ENCODE assay signal across 41 mouse cellular contexts in the genomic region with DNA sequence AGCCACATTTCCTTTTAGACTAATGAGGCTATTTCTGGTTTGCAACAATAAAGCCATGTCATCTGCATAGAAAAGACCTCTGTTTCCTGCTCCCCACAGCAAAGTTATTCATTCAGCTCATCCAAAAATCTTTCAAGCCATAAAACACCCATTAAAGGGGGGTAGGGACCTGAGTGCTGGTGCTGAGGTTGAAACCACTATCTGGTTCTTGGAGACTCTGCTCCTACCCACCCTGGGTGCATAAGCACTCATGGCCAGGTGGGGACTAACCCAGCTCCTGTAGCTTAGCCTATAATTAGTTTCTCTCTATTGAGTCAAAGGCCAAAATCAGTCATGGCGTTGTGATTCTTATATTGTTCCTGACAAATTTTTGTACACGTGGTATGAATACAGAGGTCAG. TPM values are rescaled to one million over a fixed set of nuclear protein-coding genes. Genes with fewer than 3 reads are reported as not detected.
"Had no signal": no experiment of that assay in that cellular context is flagged by ENCODE, and none has a peak within 500 bp of the region (broad histone marks: within the 10 kb centered on the region; RNA-seq: fewer than 3 reads in every experiment).

No protein-coding gene starts in this region.

- H3K9ac ChIP-seq: heart, embryonic 12.5 days; heart, embryonic 13.5 days; heart, embryonic 15.5 days; hindbrain, embryonic 12.5 days; hindbrain, embryonic 13.5 days; hindbrain, embryonic 14.5 days; hindbrain, embryonic 15.5 days; intestine, embryonic 15.5 days; kidney, embryonic 15.5 days had no signal

- ATAC-seq: hindbrain, embryonic 16.5 days; hindbrain, postnatal 0 days; inflammation-experienced regulatory T-cells, adult 6 months; intestine, postnatal 0 days had no signal

- DNase-seq: heart, postnatal 10 days; heart, postnatal 14 days; heart, postnatal 4 days; kidney, adult 11 months; kidney, adult 18-20 months; kidney, adult 2 months; kidney, adult 8-10 months; kidney, adult 9 months; kidney, postnatal 10 days; kidney, postnatal 14 days; kidney, postnatal 25 days; kidney, postnatal 36 days; kidney, postnatal 4 days; layer of hippocampus, adult 9-11 months; layer of hippocampus, postnatal 36 days had no signal

- H3K27ac ChIP-seq: heart, embryonic 10.5 days; heart, embryonic 13.5 days; heart, embryonic 15.5 days; hindbrain, embryonic 10.5 days; hindbrain, embryonic 12.5 days; hindbrain, embryonic 13.5 days; hindbrain, embryonic 14.5 days; hindbrain, embryonic 15.5 days; hindbrain, postnatal 0 days; intestine, embryonic 15.5 days; kidney, embryonic 15.5 days; kidney, postnatal 0 days; layer of hippocampus, adult 2 months had no signal

- H3K4me2 ChIP-seq: heart, embryonic 11.5 days; heart, embryonic 12.5 days; heart, embryonic 13.5 days; heart, embryonic 15.5 days; hindbrain, embryonic 12.5 days; hindbrain, embryonic 13.5 days; hindbrain, embryonic 14.5 days; hindbrain, embryonic 15.5 days; intestine, embryonic 15.5 days; kidney, embryonic 15.5 days had no signal

- H3K4me1 ChIP-seq: heart, embryonic 10.5 days; heart, embryonic 12.5 days; heart, embryonic 13.5 days; heart, embryonic 15.5 days; hindbrain, embryonic 13.5 days; hindbrain, embryonic 15.5 days; intestine, embryonic 15.5 days; kidney, embryonic 15.5 days had no signal

- H3K36me3 ChIP-seq: heart, embryonic 10.5 days; heart, embryonic 12.5 days; heart, embryonic 13.5 days; heart, embryonic 15.5 days; hindbrain, embryonic 10.5 days; hindbrain, embryonic 12.5 days; hindbrain, embryonic 13.5 days; hindbrain, embryonic 15.5 days; intestine, embryonic 15.5 days; kidney, embryonic 15.5 days had no signal

- H3K4me3 ChIP-seq: heart, embryonic 10.5 days; heart, embryonic 12.5 days; heart, embryonic 13.5 days; heart, embryonic 15.5 days; hindbrain, embryonic 10.5 days; hindbrain, embryonic 12.5 days; hindbrain, embryonic 13.5 days; hindbrain, embryonic 15.5 days; intestine, embryonic 15.5 days; kidney, embryonic 15.5 days; layer of hippocampus, adult 2 months had no signal

- H3K27me3 ChIP-seq: heart, embryonic 12.5 days; heart, embryonic 13.5 days; heart, embryonic 15.5 days; hindbrain, embryonic 12.5 days; hindbrain, embryonic 13.5 days; hindbrain, embryonic 15.5 days; intestine, embryonic 15.5 days; kidney, embryonic 15.5 days had no signal

- H3K9me3 ChIP-seq: heart, embryonic 10.5 days; heart, embryonic 12.5 days; heart, embryonic 13.5 days; heart, embryonic 15.5 days; hindbrain, embryonic 10.5 days; hindbrain, embryonic 12.5 days; hindbrain, embryonic 13.5 days; hindbrain, embryonic 15.5 days; intestine, embryonic 15.5 days; kidney, embryonic 15.5 days had no signal

RNA-seq across cellular contexts. Expression of a gene that starts 10.4 kb away (rescaled TPM):
- total RNA-seq: hematopoietic stem cell, adult 5-6 weeks; hindbrain, postnatal 0 days; layer of hippocampus, adult 18-20 months; layer of hippocampus, adult 2 months; layer of hippocampus, postnatal 10 days; layer of hippocampus, postnatal 14 days; layer of hippocampus, postnatal 25 days; layer of hippocampus, postnatal 36 days had no signal
- polyA plus RNA-seq: heart, embryonic 11.5 days; heart, embryonic 12.5 days; heart, embryonic 13.5 days; hindbrain, embryonic 10.5 days; hindbrain, embryonic 11.5 days; hindbrain, embryonic 12.5 days; hindbrain, embryonic 13.5 days; hindbrain, embryonic 14.5 days; hindbrain, embryonic 15.5 days; hindbrain, embryonic 16.5 days; hindbrain, postnatal 0 days; kidney, adult 2 months; kidney, embryonic 14.5 days; kidney, embryonic 15.5 days; kidney, embryonic 16.5 days had no signal
